Mouse (Mus musculus) forebrain, postnatal 0 days (tissue): ENCODE data around the gene Fggy. TPM values are rescaled to one million over a fixed set of nuclear protein-coding genes. Genes with fewer than 3 reads are reported as not detected.

Experiments
- ATAC-seq: fragments of 200-750 bp; cut with Nextera tagmentation; 2 replicates; pipeline ENCODE4 v1.8.0; 2017; ENCODE audit warnings: mild to moderate bottlenecking, moderate library complexity
- DNase-seq: peaks from one replicate; pipeline ENCODE4 v3.0.0-alpha.2; 2015
- H3K27ac ChIP-seq: fragments of 300-500 bp; sonication (generic); 2 replicates; pipeline ENCODE4 v1.5.1; 2014; ENCODE audit warnings: low read depth, mild to moderate bottlenecking, antibody characterized with exemption, low read length, moderate library complexity, mixed read lengths
- H3K27me3 ChIP-seq: fragments of 300-500 bp; sonication (generic); 2 replicates; pipeline ENCODE4 v1.6.1; 2014; ENCODE audit warnings: mild to moderate bottlenecking, low read length, mixed read lengths; ENCODE audit not compliant: insufficient read depth
- H3K36me3 ChIP-seq: fragments of 300-500 bp; sonication (generic); 2 replicates; pipeline ENCODE4 v1.6.1; 2014; ENCODE audit warnings: mild to moderate bottlenecking, moderate library complexity; ENCODE audit not compliant: insufficient read depth
- H3K4me1 ChIP-seq: fragments of 300-500 bp; sonication (generic); 2 replicates; pipeline ENCODE4 v1.6.1; 2014; ENCODE audit warnings: antibody characterized with exemption; ENCODE audit not compliant: insufficient read depth
- H3K4me2 ChIP-seq: fragments of 300-500 bp; sonication (generic); 2 replicates; pipeline ENCODE4 v1.6.1; 2014; ENCODE audit warnings: low read depth, mild to moderate bottlenecking, moderate library complexity
- H3K4me3 ChIP-seq: fragments of 300-500 bp; sonication (generic); 2 replicates; pipeline ENCODE4 v1.5.1; 2014; ENCODE audit warnings: low read depth, low read length, mixed read lengths
- H3K9ac ChIP-seq: fragments of 300-500 bp; sonication (generic); 2 replicates; pipeline ENCODE4 v1.6.1; 2014; ENCODE audit warnings: mild to moderate bottlenecking
- H3K9me3 ChIP-seq: fragments of 300-500 bp; sonication (generic); 2 replicates; pipeline ENCODE4 v1.6.1; 2016; ENCODE audit warnings: low read length
- CTCF ChIP-seq: sonication (generic); IDR thresholded peaks from 2 replicates; pipeline ENCODE4 v1.5.1; 2016; ENCODE audit warnings: antibody characterized with exemption, control low read depth, low read depth
- WGBS: fragments of 180-500 bp; shearing (Covaris S2); extraction: QIAGEN DNeasy Blood & Tissue Kit; methylation state at CpG from one replicate; pipeline ENCODE4 v1.1.7; 2014; 5-methylcytosine and 5-hydroxymethylcytosine counted together
- polyA plus RNA-seq: library from polyadenylated mRNA; unstranded; fragments of >200 nt; fragmentation: Nextera tagmentation; extraction: Ambion mirVana; gene quantifications from 2 replicates; pipeline ENCODE4 v1.2.1, GENCODE M21; 2015
- total RNA-seq: library from RNA; depleted of rRNA; stranded (reverse); fragments of >200 nt; gene quantifications from 2 replicates; pipeline ENCODE4 v1.2.3, GENCODE M21; 2014

Fggy gene
- total and polyA plus RNA-seq, 2 experiments from 2014 or later = 4.8 to 4.9 TPM

DNA sequence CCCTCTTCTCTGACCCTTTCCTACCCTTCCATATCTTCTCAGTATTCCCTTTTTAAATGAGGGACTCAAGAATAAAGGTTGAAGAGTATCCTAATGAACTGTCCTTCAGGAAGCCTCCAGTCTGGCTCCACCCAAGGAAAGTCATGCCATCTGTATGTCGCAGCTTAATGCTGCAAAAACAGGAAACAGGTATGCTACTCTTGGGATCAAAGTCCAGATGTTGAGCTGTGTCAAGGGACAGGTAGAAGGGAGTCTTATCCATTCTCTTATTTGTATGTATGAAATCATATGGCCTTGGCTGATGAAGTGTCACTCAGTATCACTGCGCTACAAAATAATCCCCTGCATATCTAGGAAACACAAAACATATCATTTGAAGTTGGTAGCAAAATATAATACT lies 294.9 kb downstream of the Fggy start:
- Histone ChIP-seq H3K4me3 (no peak overlapping the region), H3K27me3 (no peaks in the 10 kb centered on the region), H3K27ac (no peak overlapping the region), H3K4me1 (no peaks in the 10 kb centered on the region), H3K9ac (no peak overlapping the region), H3K4me2 (no peak overlapping the region), H3K36me3 (no peaks in the 10 kb centered on the region), H3K9me3 (no peaks in the 10 kb centered on the region)
- 96% methylated on average over 2 of the region's 2 CpGs for WGBS
- TF ChIP-seq CTCF = no peak
- DNase-seq (no peak), ATAC-seq (no peak)

DNA sequence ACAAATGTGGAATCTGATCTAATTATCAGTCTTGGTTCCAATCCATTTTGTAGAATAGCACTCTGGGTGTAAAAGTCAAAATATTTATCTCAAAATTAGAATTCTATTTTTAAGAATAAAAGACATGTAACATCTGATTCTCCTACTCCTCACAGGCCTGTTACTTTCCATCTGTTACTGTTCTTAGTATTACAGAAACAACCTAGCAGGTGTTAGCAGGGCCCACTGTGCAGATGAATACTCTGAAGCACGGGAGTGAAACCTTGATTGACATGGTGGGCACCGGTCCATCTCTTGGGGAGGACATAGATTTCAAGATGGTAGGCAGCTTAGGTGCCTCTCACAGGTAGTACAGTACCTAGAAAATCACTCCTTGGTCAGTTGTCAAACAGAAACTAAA lies 298.7 kb downstream of the Fggy start:
- H3K9ac ChIP-seq = no peak overlapping the region
- H3K4me1 ChIP-seq = no peaks in the 10 kb centered on the region
- no peak overlapping the region for H3K27ac ChIP-seq
- H3K9me3 ChIP-seq = no peaks in the 10 kb centered on the region
- DNase-seq (no peak), ATAC-seq (no peak)
- H3K27me3 ChIP-seq = no peaks in the 10 kb centered on the region
- no peak overlapping the region for H3K4me2 ChIP-seq
- TF ChIP-seq CTCF = no peak
- 53% methylated on average over 2 of the region's 2 CpGs for WGBS
- H3K4me3 ChIP-seq = no peak overlapping the region
- H3K36me3 ChIP-seq = no peaks in the 10 kb centered on the region

DNA sequence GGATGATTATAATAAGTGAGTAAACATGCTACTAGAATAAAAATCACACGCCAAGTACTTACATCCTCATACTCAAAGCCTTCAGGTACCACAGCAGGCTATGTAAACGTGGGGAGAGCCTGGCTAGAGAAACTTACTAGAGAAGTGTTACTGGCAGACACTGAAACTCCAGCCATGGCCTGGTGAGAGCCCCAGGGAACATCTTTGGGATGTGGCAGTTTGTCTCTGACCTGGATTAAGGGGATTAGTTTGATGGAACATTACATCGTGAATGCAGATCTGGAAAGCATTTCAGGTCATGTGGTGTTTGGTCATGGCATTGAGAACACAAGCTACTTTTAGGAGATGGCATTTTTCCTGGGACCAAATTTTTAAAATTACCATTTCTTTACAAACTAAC lies 303.3 kb downstream of the Fggy start:
- H3K4me3 ChIP-seq = no peak overlapping the region
- H3K4me1 ChIP-seq = no peaks in the 10 kb centered on the region
- DNase-seq (no peak), ATAC-seq (no peak)
- 50% methylated on average over 3 of the region's 3 CpGs for WGBS
- no peaks in the 10 kb centered on the region for H3K36me3 ChIP-seq
- no peaks in the 10 kb centered on the region for H3K27me3 ChIP-seq
- no peak overlapping the region for H3K4me2 ChIP-seq
- H3K9me3 ChIP-seq = no peaks in the 10 kb centered on the region
- H3K27ac ChIP-seq = no peak overlapping the region
- no peak for TF ChIP-seq CTCF
- no peak overlapping the region for H3K9ac ChIP-seq

DNA sequence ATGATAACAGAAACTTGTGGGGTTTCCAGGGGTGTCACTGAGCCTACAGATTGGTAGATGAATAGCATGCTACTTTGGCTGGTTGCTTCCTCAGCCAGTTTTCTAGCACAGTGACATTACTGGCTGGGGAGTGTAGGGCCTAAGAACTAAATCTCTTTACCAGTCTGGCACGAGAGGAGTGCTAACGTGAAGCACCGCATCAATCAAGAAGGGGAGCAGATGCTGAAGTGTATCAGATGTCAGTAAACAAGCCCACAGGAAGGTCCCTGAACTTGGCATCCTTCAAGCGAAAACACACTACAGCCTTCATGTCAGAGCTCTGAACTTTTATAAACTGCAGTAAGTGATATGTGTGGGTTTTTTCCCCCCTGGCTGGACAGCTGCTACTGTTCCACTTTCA lies 303.8 kb downstream of the Fggy start:
- Histone ChIP-seq H3K4me2 (no peak overlapping the region), H3K9me3 (no peaks in the 10 kb centered on the region), H3K4me3 (no peak overlapping the region), H3K27me3 (no peaks in the 10 kb centered on the region), H3K9ac (no peak overlapping the region), H3K36me3 (no peaks in the 10 kb centered on the region), H3K27ac (no peak overlapping the region), H3K4me1 (no peaks in the 10 kb centered on the region)
- ATAC-seq (peak; percentile 29; the same call in 1 of the 2 replicates), DNase-seq (no peak)
- no peak for TF ChIP-seq CTCF
- 41% methylated on average over 4 of the region's 4 CpGs for WGBS

DNA sequence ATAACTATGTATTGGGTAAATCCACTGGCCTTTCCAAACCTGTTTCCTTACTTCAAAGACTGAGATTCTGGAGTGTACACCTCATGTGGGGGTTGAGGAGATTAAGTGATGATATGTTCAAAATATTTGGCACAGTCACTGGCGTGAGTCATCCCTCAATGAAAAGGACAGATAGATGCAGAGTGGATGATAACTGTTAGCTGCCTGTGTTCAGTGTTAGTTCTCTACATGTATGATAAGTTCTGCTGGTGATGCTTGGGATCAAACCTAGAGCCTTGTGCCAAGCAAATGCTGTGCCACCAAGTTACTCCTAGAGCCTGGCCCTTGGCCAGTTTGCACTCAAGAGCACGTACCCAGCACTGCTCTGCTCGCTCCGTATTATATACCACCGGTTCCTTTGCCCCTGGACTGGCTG lies 304.4 kb downstream of the Fggy start:
- no peaks in the 10 kb centered on the region for H3K36me3 ChIP-seq
- ATAC-seq = no peak
- no peak for DNase-seq
- H3K4me3 ChIP-seq = no peak overlapping the region
- no peak overlapping the region for H3K9ac ChIP-seq
- no peaks in the 10 kb centered on the region for H3K9me3 ChIP-seq
- TF ChIP-seq CTCF = no peak
- no peak overlapping the region for H3K4me2 ChIP-seq
- no peaks in the 10 kb centered on the region for H3K27me3 ChIP-seq
- 53% methylated on average over 5 of the region's 5 CpGs for WGBS
- no peak overlapping the region for H3K27ac ChIP-seq
- no peaks in the 10 kb centered on the region for H3K4me1 ChIP-seq

DNA sequence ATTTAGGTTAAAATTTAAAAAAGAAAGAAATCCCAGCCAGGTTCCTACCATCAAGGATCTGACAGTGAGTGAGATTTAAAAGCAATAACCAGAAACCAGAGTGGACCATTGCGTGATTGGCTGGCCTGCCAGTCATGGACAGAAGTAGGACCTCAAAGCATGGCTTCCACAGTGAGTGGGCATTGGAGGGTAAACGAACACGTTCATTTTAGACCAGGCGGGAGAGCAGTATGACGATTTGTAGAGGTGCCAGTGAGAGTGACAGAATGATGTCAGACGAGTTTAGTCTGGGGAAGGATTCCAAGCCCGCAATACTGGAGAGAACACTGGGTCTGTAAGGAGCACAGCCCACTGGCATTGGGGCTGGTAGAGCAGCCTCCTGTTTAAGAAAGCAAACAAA lies 305.0 kb downstream of the Fggy start:
- H3K27ac ChIP-seq = no peak overlapping the region
- DNase-seq (no peak), ATAC-seq (peak; percentile 23; the same call in 1 of the 2 replicates)
- H3K9me3 ChIP-seq = no peaks in the 10 kb centered on the region
- no peaks in the 10 kb centered on the region for H3K4me1 ChIP-seq
- H3K9ac ChIP-seq = no peak overlapping the region
- no peak for TF ChIP-seq CTCF
- H3K36me3 ChIP-seq = no peaks in the 10 kb centered on the region
- no peak overlapping the region for H3K4me3 ChIP-seq
- 58% methylated on average over 7 of the region's 7 CpGs for WGBS
- H3K27me3 ChIP-seq = no peaks in the 10 kb centered on the region
- no peak overlapping the region for H3K4me2 ChIP-seq

DNA sequence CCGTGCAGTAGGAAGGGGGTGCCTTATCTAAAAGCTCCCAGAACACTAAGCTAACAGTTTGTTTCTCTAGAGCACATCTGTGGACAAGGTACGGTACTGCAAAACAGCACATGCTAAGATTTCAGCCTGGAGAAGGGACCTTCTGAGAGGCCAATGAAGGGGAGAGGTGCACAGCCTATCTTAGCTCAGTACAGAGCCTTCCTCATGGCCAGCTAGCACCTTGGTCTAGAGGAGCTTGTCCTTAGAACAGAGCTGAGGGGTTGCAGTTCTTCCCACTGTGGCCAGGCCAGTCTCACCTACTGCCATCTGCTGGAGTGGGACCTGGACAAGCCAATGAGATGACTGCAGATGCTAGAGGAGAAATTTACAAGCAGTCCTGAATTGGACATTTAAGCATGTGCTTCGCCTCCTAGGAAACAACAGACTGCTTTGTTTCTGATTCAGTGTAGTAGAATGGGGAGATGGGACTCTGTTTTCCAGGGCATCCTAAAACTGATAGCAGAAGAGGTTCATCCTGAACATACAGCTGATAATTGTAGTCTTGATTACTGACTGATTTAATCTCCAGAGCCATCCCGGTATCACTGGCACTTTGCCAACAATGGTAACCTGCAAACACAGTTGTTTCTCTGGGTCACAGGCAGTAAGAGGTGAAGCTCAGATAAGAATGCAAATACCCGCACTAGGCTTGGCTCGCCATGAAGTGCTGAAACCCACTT lies 305.6 kb downstream of the Fggy start:
- H3K36me3 ChIP-seq = no peaks in the 10 kb centered on the region
- H3K9me3 ChIP-seq = no peaks in the 10 kb centered on the region
- no peak overlapping the region for H3K9ac ChIP-seq
- DNase-seq (no peak), ATAC-seq (peak; percentile 40)
- H3K4me3 ChIP-seq = no peak overlapping the region
- peak; percentile 34 for TF ChIP-seq CTCF
- WGBS = 59% methylated on average over 6 of the region's 6 CpGs
- H3K27ac ChIP-seq = no peak overlapping the region
- no peaks in the 10 kb centered on the region for H3K4me1 ChIP-seq
- H3K4me2 ChIP-seq = no peak overlapping the region
- H3K27me3 ChIP-seq = no peaks in the 10 kb centered on the region
